Mouse (Mus musculus) spleen, adult 2 months (tissue): Measurements from ENCODE around the gene Ggt5.

Experiments used
- CTCF ChIP-seq: fragments of 200-500 bp; IDR thresholded peaks from 2 replicates; pipeline ENCODE4 v1.5.1; 2011; ENCODE audit warnings: mild to moderate bottlenecking, inconsistent platforms; ENCODE audit not compliant: insufficient read depth, insufficient read length, insufficient replicate concordance; ENCODE audit errors: extremely low read depth
- POLR2A ChIP-seq: fragments of 200-500 bp; IDR thresholded peaks from 2 replicates; pipeline ENCODE4 v1.6.1; 2011; ENCODE audit warnings: low read depth, low read length, inconsistent platforms

DNA sequence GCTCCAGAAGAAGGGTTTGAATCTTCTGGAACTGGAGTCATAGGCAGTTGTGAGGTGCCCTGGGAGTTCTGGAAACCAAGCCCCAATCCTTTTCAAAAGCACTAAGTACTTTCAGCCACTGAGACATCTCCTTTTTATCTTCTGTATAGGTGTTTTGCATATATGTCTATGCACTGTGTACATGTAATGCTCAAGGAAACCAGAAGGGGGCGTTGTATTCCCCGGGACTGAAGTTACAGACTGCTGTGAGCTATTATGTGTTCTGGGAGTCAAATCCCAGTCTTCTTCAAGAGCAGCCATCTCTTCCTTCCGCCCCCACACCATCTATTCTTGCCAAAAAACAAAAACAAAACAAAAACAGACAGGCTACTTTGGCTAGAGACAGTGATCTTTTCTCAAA lies 31.7 kb downstream of the Ggt5 start:
- TF ChIP-seq CTCF: no peak
- TF ChIP-seq POLR2A: no peak
